Mouse (Mus musculus) hindbrain, embryonic 14.5 days (tissue): ENCODE measurements at regions not wholly inside any gene's neighbourhood (a gene's known extent, or its start where the extent isn't known, plus 50 kb on each side); places are given as distances from the start of the nearest gene placed in this dataset.

Experiments used
- ATAC-seq: fragments of 200-750 bp; cut with Nextera tagmentation; 2 replicates; pipeline ENCODE4 v1.8.0; 2017; ENCODE audit warnings: moderate number of reproducible peaks, mild to moderate bottlenecking, moderate TSS enrichment, moderate library complexity; ENCODE audit not compliant: low FRiP score
- DNase-seq: peaks from one replicate; pipeline ENCODE4 v3.0.0-alpha.2; 2015; ENCODE audit warnings: low spot score
- H3K27ac ChIP-seq: fragments of 300-500 bp; sonication (generic); 2 replicates; pipeline ENCODE4 v1.5.1; 2014; ENCODE audit warnings: mild to moderate bottlenecking, moderate library complexity
- H3K27me3 ChIP-seq: fragments of 300-500 bp; sonication (generic); 2 replicates; pipeline ENCODE4 v1.6.1; 2014; ENCODE audit warnings: mild to moderate bottlenecking, low read length, mixed read lengths; ENCODE audit not compliant: control insufficient read depth, insufficient read depth
- H3K36me3 ChIP-seq: fragments of 300-500 bp; sonication (generic); replicated peaks from 2 replicates; pipeline ENCODE4 v1.6.1; 2014; ENCODE audit not compliant: control insufficient read depth, insufficient read depth
- H3K4me1 ChIP-seq: fragments of 300-500 bp; sonication (generic); replicated peaks from 2 replicates; pipeline ENCODE4 v1.6.1; 2014; ENCODE audit warnings: antibody characterized with exemption, low read length, mixed read lengths; ENCODE audit not compliant: control insufficient read depth, insufficient read depth
- H3K4me2 ChIP-seq: fragments of 300-500 bp; sonication (generic); replicated peaks from 2 replicates; pipeline ENCODE4 v1.6.1; 2014; ENCODE audit warnings: mild to moderate bottlenecking, moderate library complexity
- H3K4me3 ChIP-seq: fragments of 300-500 bp; sonication (generic); replicated peaks from 2 replicates; pipeline ENCODE4 v1.5.1; 2014; ENCODE audit warnings: mild to moderate bottlenecking, low read length
- H3K9ac ChIP-seq: fragments of 300-500 bp; sonication (generic); 2 replicates; pipeline ENCODE4 v1.6.1; 2014
- H3K9me3 ChIP-seq: fragments of 300-500 bp; sonication (generic); 2 replicates; pipeline ENCODE4 v1.6.1; 2016; ENCODE audit warnings: low read length; ENCODE audit not compliant: control insufficient read depth
- WGBS: fragments of 180-500 bp; shearing (Covaris S2); extraction: QIAGEN DNeasy Blood & Tissue Kit; methylation state at CpG from one replicate; pipeline ENCODE4 v1.1.7; 2014; 5-methylcytosine and 5-hydroxymethylcytosine counted together

DNA sequence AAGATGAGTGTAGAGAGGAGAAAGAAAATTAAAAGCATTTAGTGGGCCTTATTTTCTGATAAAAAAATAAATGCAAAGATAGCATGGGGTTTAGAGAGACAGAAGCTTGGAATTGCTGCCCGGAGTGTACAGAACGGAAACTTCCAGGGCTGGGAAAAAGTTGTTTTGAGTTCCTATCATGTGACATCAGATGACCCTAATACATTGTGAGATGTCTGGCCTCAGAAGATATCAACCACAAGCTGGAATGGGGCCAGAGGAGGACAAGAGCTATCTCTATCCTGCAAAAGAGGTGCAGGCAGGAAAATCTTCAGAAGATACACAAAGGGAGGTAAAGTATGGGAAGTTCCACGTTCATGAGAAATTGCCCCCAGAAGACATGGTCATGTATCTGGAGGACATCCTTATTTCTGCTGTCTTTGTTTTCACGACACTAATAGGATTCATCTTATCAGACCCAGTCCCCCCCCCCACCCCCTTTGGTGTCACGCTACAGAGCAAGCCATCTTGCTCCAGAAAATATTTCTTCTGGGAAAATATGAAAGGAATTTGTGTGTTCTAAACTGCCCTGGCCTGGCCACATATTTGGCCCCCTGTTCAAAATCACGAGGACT is 408.3 kb upstream of the N6amt1 start:
- 90% methylated on average over 6 of the region's 6 CpGs for WGBS
- ATAC-seq (no peak), DNase-seq (no peak)
- no peaks in the 10 kb centered on the region for H3K4me1 ChIP-seq
- no peak overlapping the region for H3K4me2 ChIP-seq
- H3K9me3 ChIP-seq: no peaks in the 10 kb centered on the region
- H3K27me3 ChIP-seq: no peaks in the 10 kb centered on the region
- H3K4me3 ChIP-seq: no peak overlapping the region
- no peak overlapping the region for H3K27ac ChIP-seq
- no peak overlapping the region for H3K9ac ChIP-seq
- H3K36me3 ChIP-seq: no peaks in the 10 kb centered on the region

DNA sequence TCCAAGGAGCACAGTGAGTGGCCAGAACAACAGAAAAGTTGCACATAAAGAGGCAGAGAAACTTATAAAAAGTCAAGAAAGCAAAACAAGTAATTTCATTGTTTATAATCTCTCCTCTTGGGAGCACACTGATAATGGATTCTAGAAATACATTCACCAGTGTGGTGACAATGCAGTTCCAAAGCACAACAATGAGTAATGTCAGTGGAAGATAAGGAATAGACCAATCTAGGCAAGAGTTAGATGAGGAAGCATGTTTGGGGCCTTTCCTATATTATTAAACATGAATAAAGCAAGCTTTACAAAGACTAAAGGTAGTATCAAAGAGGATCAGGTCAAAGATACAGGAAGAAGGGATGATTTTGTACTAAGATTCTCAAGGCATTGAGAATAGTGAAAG is 408.9 kb upstream of the N6amt1 start:
- Histone ChIP-seq H3K4me3 (no peak overlapping the region), H3K9me3 (no peaks in the 10 kb centered on the region), H3K36me3 (no peaks in the 10 kb centered on the region), H3K27me3 (no peaks in the 10 kb centered on the region), H3K9ac (no peak overlapping the region), H3K27ac (no peak overlapping the region), H3K4me1 (no peaks in the 10 kb centered on the region), H3K4me2 (no peak overlapping the region)
- DNase-seq: no peak
- no peak for ATAC-seq

DNA sequence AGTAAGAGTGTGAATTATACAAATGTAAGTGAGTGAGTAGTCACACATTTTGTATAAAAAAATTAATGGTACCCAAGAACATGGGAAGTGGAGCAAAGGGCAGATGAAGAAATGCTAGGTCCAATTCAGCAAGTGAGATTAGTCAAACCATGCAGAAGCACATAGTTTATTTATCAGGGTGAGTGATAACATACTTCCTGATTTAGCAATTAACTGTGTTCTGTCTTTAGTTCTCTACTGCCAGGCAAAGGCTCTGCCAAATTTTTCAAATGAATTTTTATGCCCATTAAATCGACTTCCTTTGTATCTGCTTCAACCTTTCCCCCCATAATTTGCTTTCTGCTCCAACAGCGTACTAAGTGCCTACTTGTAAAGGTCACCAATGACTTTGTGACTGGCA is 419.0 kb upstream of the N6amt1 start:
- H3K27me3 ChIP-seq: no peaks in the 10 kb centered on the region
- no peaks in the 10 kb centered on the region for H3K9me3 ChIP-seq
- no peak overlapping the region for H3K4me2 ChIP-seq
- H3K9ac ChIP-seq: no peak overlapping the region
- DNase-seq (no peak), ATAC-seq (no peak)
- no peak overlapping the region for H3K27ac ChIP-seq
- H3K4me1 ChIP-seq: no peaks in the 10 kb centered on the region
- WGBS: 82% methylated on average over 2 of the region's 2 CpGs
- no peak overlapping the region for H3K4me3 ChIP-seq
- no peaks in the 10 kb centered on the region for H3K36me3 ChIP-seq

DNA sequence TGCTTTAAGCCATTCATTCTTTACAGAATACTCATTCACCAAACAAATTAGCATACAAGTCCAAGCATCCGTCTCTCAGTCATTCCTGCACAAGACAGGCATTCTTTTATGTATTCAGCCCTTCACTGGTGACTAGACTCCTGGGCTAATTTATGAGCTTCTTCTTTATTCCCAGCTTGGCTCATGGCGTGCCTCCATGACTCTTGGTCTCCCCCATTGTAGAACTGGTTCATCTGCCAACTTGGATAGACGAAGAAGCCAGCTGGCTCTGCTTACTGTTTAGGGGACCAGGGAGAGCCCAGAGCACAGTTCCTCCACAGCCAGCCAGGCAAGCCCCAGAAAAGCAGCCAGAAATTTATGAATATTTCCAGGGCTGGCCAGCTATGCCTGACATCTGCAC is 421.2 kb upstream of the N6amt1 start:
- H3K27ac ChIP-seq: no peak overlapping the region

GRCm38 (mm10) chr16:86897967-86898710 is 455.8 kb upstream of the N6amt1 start:
- Histone ChIP-seq H3K27me3 (no peaks in the 10 kb centered on the region), H3K9me3 (no peaks in the 10 kb centered on the region), H3K4me3 (no peak overlapping the region), H3K27ac (no peak overlapping the region), H3K4me2 (no peak overlapping the region), H3K4me1 (no peaks in the 10 kb centered on the region), H3K36me3 (no peaks in the 10 kb centered on the region), H3K9ac (no peak overlapping the region)
- ATAC-seq (no peak), DNase-seq (no peak)
- WGBS: 50% methylated on average over 2 of the region's 2 CpGs

More for the DNA sequence above, 421.2 kb upstream of the N6amt1 start:
- 39% methylated on average over 3 of the region's 3 CpGs for WGBS
- Histone ChIP-seq H3K4me2 (no peak overlapping the region), H3K27me3 (no peaks in the 10 kb centered on the region), H3K9me3 (no peaks in the 10 kb centered on the region), H3K4me3 (no peak overlapping the region), H3K9ac (no peak overlapping the region), H3K4me1 (no peaks in the 10 kb centered on the region), H3K36me3 (no peaks in the 10 kb centered on the region)
- DNase-seq (peak; percentile 43), ATAC-seq (peak; percentile 77; the same call in 1 of the 2 replicates)

DNA sequence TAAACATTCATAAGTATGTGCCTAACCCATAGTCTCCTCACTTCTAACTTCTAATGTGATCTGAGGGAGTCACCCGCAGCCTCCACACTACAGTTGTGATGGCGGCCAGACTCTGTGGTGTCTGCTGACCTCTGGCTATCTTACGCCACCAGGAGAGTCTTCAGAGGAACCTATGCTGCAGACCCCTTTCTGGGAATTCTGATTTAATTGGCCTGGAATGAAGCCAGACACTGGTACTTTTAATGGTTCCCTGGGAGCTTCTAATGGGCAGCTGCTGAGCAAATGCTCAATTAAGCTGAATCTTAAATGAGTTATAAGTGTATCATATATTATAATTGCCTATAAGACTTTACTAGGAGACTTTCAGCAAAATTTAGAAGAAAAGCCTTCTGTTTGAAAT is 459.0 kb upstream of the N6amt1 start:
- ATAC-seq (0 out of 2 replicates have a peak, but pooled peaks have one; percentile 2), DNase-seq (peak; percentile 25)
- no peaks in the 10 kb centered on the region for H3K9me3 ChIP-seq
- no peak overlapping the region for H3K4me2 ChIP-seq
- 70% methylated on average over 3 of the region's 3 CpGs for WGBS
- H3K27me3 ChIP-seq: no peaks in the 10 kb centered on the region
- no peak overlapping the region for H3K9ac ChIP-seq
- no peaks in the 10 kb centered on the region for H3K4me1 ChIP-seq
- H3K27ac ChIP-seq: no peak overlapping the region
- H3K36me3 ChIP-seq: no peaks in the 10 kb centered on the region
- H3K4me3 ChIP-seq: no peak overlapping the region

- 63% methylated on average over 5 of the region's 5 CpGs for WGBS
- H3K4me3 ChIP-seq: no peak overlapping the region
- H3K36me3 ChIP-seq: no peaks in the 10 kb centered on the region
- no peak overlapping the region for H3K4me2 ChIP-seq
- no peak for DNase-seq
- H3K27ac ChIP-seq: no peak overlapping the region
- no peak for ATAC-seq
- H3K4me1 ChIP-seq: no peaks in the 10 kb centered on the region
- no peak overlapping the region for H3K9ac ChIP-seq
- H3K9me3 ChIP-seq: no peaks in the 10 kb centered on the region
- H3K27me3 ChIP-seq: no peaks in the 10 kb centered on the region
These were observed 459.7 kb upstream of the N6amt1 start for GRCm38 (mm10) chr16:86894333-86894732.

DNA sequence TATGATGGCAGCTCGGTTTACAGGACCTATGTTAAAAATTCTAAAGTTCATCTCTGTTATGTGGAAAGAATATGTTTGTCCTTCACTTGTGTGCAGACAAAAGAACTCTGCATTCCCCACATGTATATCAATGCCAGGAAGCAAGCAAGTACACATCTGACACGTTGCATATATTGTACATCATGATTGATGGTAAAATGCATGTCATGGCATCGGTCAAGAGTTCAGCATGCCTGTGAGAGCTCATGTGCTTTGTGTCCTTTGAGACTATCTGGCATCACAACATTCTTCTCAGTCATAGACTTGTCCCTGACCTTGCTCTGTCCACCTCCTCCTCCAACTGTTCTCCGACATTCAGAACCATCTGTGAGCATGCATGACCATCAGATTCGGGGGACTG is 465.6 kb upstream of the N6amt1 start:
- H3K27me3 ChIP-seq: no peaks in the 10 kb centered on the region
- DNase-seq (no peak), ATAC-seq (no peak)
- no peak overlapping the region for H3K4me2 ChIP-seq
- H3K36me3 ChIP-seq: no peaks in the 10 kb centered on the region
- H3K9ac ChIP-seq: no peak overlapping the region
- no peak overlapping the region for H3K4me3 ChIP-seq
- WGBS: 74% methylated on average over 5 of the region's 5 CpGs
- H3K4me1 ChIP-seq: no peaks in the 10 kb centered on the region
- no peaks in the 10 kb centered on the region for H3K9me3 ChIP-seq
- no peak overlapping the region for H3K27ac ChIP-seq

- 80% methylated on average over 4 of the region's 4 CpGs for WGBS
- Histone ChIP-seq H3K9me3 (no peaks in the 10 kb centered on the region), H3K4me2 (no peak overlapping the region), H3K36me3 (no peaks in the 10 kb centered on the region), H3K4me3 (no peak overlapping the region), H3K27me3 (no peaks in the 10 kb centered on the region), H3K9ac (no peak overlapping the region), H3K27ac (no peak overlapping the region), H3K4me1 (no peaks in the 10 kb centered on the region)
- ATAC-seq (no peak), DNase-seq (no peak)
These were observed 466.4 kb upstream of the N6amt1 start for GRCm38 (mm10) chr16:86887605-86888004.
